Mouse (Mus musculus): Measurements from ENCODE around the gene Rela. TPM values are rescaled to one million over a fixed set of nuclear protein-coding genes. Genes with fewer than 3 reads are reported as not detected.

The Rela gene
- 10 to 100 TPM; 32.6 to 38.2 TPM for total RNA-seq (2021)

- intact Hi-C loops (cut with DNase I), result no loop called here
- DNase-seq, result peak; percentile 94 to 95
Measured at GRCm38 (mm10) chr19:5637069-5638047, at the start of gene Rela. Gene Rela, plus strand, starts transcription at chr19:5637483.

- intact Hi-C loops (cut with DNase I), result no loop called here
- no peak for DNase-seq
Measured at GRCm38 (mm10) chr19:5589159-5589558, 48.1 kb upstream of the Rela start.

- no peak for DNase-seq
- intact Hi-C loops (cut with DNase I), result no loop called here
Measured at GRCm38 (mm10) chr19:5591888-5592287, 45.4 kb upstream of the Rela start.

GRCm38 (mm10) chr19:5599224-5599623 is 38.1 kb upstream of the Rela start:
- intact Hi-C loops (cut with DNase I), result no loop called here
- DNase-seq, result no peak

- DNase-seq, result peak; percentile 80
- intact Hi-C loops (cut with DNase I), result no loop called here
Measured at GRCm38 (mm10) chr19:5601752-5602541, 35.3 kb upstream of the Rela start, which contains the start of gene Rnaseh2c. Gene Rnaseh2c, plus strand, starts transcription at chr19:5601873.

GRCm38 (mm10) chr19:5603664-5604063 is 33.6 kb upstream of the Rela start:
- DNase-seq, result no peak
- intact Hi-C loops (cut with DNase I), result no loop called here

GRCm38 (mm10) chr19:5605126-5605525 is 32.2 kb upstream of the Rela start:
- intact Hi-C loops (cut with DNase I), result no loop called here
- DNase-seq, result no peak

GRCm38 (mm10) chr19:5606196-5606595 is 31.1 kb upstream of the Rela start:
- DNase-seq, result peak in 1 of 2 experiments; percentile 30
- intact Hi-C loops (cut with DNase I), result no loop called here

- DNase-seq, result no peak
Measured at GRCm38 (mm10) chr19:5607705-5608410, 29.4 kb upstream of the Rela start.

GRCm38 (mm10) chr19:5608707-5609106 is 28.6 kb upstream of the Rela start:
- intact Hi-C loops (cut with DNase I), result no loop called here
- DNase-seq, result no peak

More at GRCm38 (mm10) chr19:5607705-5608410, 29.4 kb upstream of the Rela start:
- intact Hi-C loops (cut with DNase I), result no loop called here

GRCm38 (mm10) chr19:5609171-5609546 is 28.1 kb upstream of the Rela start:
- DNase-seq, result no peak
- intact Hi-C loops (cut with DNase I), result no loop called here

- peak; percentile 95 to 97 for DNase-seq
- intact Hi-C loops (cut with DNase I), result loop anchor here (5.0 kb wide), 1 partner anchor 173 kb away; no protein-coding TSS in a partner anchor
Measured at GRCm38 (mm10) chr19:5609547-5610404, 27.5 kb upstream of the Rela start, which contains the start of gene Kat5. Gene Kat5, minus strand, starts transcription at chr19:5610237.

GRCm38 (mm10) chr19:5611973-5612372 is 25.3 kb upstream of the Rela start:
- intact Hi-C loops (cut with DNase I), result loop anchor here (5.0 kb wide), 1 partner anchor 170 kb away; no protein-coding TSS in a partner anchor
- DNase-seq, result no peak

GRCm38 (mm10) chr19:5612762-5613411 is 24.4 kb upstream of the Rela start:
- intact Hi-C loops (cut with DNase I), result loop anchor here (5.0 kb wide), 1 partner anchor 169 kb away; no protein-coding TSS in a partner anchor

GRCm38 (mm10) chr19:5614953-5615352 is 22.3 kb upstream of the Rela start:
- intact Hi-C loops (cut with DNase I), result loop anchor here (5.0 kb wide), 1 partner anchor 167 kb away; no protein-coding TSS in a partner anchor

More at GRCm38 (mm10) chr19:5612762-5613411, 24.4 kb upstream of the Rela start:
- no peak for DNase-seq

GRCm38 (mm10) chr19:5620007-5620406 is 17.3 kb upstream of the Rela start:
- intact Hi-C loops (cut with DNase I), result no loop called here

More at GRCm38 (mm10) chr19:5614953-5615352, 22.3 kb upstream of the Rela start:
- no peak for DNase-seq

GRCm38 (mm10) chr19:5621884-5622283 is 15.4 kb upstream of the Rela start:
- DNase-seq, result no peak
- intact Hi-C loops (cut with DNase I), result no loop called here

More at GRCm38 (mm10) chr19:5620007-5620406, 17.3 kb upstream of the Rela start:
- no peak for DNase-seq

- DNase-seq, result no peak
- intact Hi-C loops (cut with DNase I), result no loop called here
Measured at GRCm38 (mm10) chr19:5625311-5625710, 12.0 kb upstream of the Rela start.

- intact Hi-C loops (cut with DNase I), result no loop called here
- DNase-seq, result no peak
Measured at GRCm38 (mm10) chr19:5629907-5630306, 7.4 kb upstream of the Rela start.
